ENCODE assay signal across 12 mouse cellular contexts in genomic region chr4:8957771-8958170, GRCm38 (mm10).
DNase-seq lines count a peak whose midpoint lies in the region; ATAC-seq lines count a peak whose summit lies in the region.
"Had no signal": no experiment of that assay in that cellular context is flagged by ENCODE, and none has a peak within 500 bp of the region (broad histone marks: within the 10 kb centered on the region; RNA-seq: fewer than 3 reads in every experiment).

No protein-coding gene starts in this region.

- H3K4me1 ChIP-seq in forebrain, embryonic 11.5 days (replicated peaks; ENCODE audit: control insufficient read depth, insufficient read depth, low read length), result peaks cover 17% of the 10 kb centered on the region
- H3K4me1 ChIP-seq in limb, embryonic 13.5 days, result peaks cover 48% of the 10 kb centered on the region

- WGBS in forebrain, embryonic 11.5 days, result 28% methylated on average over 6 of the region's 6 CpGs
- WGBS in limb, embryonic 13.5 days, result 7% methylated on average over 6 of the region's 6 CpGs

- no peak overlapping the region for H3K9ac ChIP-seq in forebrain, embryonic 11.5 days (ENCODE audit: low read length)
- no peak overlapping the region for H3K9ac ChIP-seq in limb, embryonic 13.5 days

- no peaks in the 10 kb centered on the region for H3K36me3 ChIP-seq in forebrain, embryonic 11.5 days (ENCODE audit: control insufficient read depth, insufficient read depth, low read length)
- H3K36me3 ChIP-seq in limb, embryonic 13.5 days, result no peaks in the 10 kb centered on the region

- no peaks in the 10 kb centered on the region for H3K9me3 ChIP-seq in forebrain, embryonic 11.5 days (ENCODE audit: control insufficient read depth, low read length)
- no peaks in the 10 kb centered on the region for H3K9me3 ChIP-seq in limb, embryonic 13.5 days

- H3K4me2 ChIP-seq in forebrain, embryonic 11.5 days (ENCODE audit: low read depth, low read length, severe bottlenecking), result no peak overlapping the region
- H3K4me2 ChIP-seq in limb, embryonic 13.5 days (replicated peaks), result peak overlapping the region; percentile 21

- no peaks in the 10 kb centered on the region for H3K27me3 ChIP-seq in forebrain, embryonic 11.5 days (ENCODE audit: control insufficient read depth, insufficient read depth, low read length)
- H3K27me3 ChIP-seq in limb, embryonic 13.5 days, result peaks cover 15% of the 10 kb centered on the region; the same call in 1 of the 2 replicates

- DNase-seq in kidney, postnatal 4 days, result peak; percentile 31 to 42
- DNase-seq in kidney, postnatal 14 days, result no peak
- DNase-seq in embryo, embryonic 10.5 days (ENCODE audit: low spot score), result peak; percentile 47
- no peak for DNase-seq in forebrain, embryonic 11.5 days (ENCODE audit: low spot score)
- no peak for DNase-seq in yolk sac, embryonic 10.5 days (ENCODE audit: low spot score)
- no peak for DNase-seq in cerebellum, adult 18-20 months
- DNase-seq: adrenal gland, postnatal 25 days; cerebellum, adult 9-10 months; heart, postnatal 10 days had no signal

- ATAC-seq in forebrain, embryonic 11.5 days (replicated peaks; ENCODE audit: low FRiP score), result peak; percentile 72
- ATAC-seq in limb, embryonic 13.5 days (ENCODE audit: low FRiP score, low read depth), result peak; percentile 60

- no peak overlapping the region for H3K4me3 ChIP-seq in forebrain, embryonic 11.5 days (ENCODE audit: low read depth, low read length)
- H3K4me3 ChIP-seq in limb, embryonic 13.5 days, result no peak overlapping the region
- H3K4me3 ChIP-seq: left cerebral cortex, adult 2 months; megakaryocyte, embryonic 14.5 days had no signal

- H3K27ac ChIP-seq in forebrain, embryonic 11.5 days (ENCODE audit: low read depth, low read length), result peak overlapping the region; percentile 18; the same call in 1 of the 2 replicates
- peak overlapping the region; percentile 11; the same call in 1 of the 2 replicates for H3K27ac ChIP-seq in limb, embryonic 13.5 days
- H3K27ac ChIP-seq: left cerebral cortex, adult 2 months had no signal

Comparison
In these comparisons a context has a peak if more than half of its experiments do, and no peak if none do; other contexts are left out.
1. DNase-seq: peak in kidney, postnatal 4 days (2 of 2) and embryo, embryonic 10.5 days (single experiment); none in kidney, postnatal 14 days (single experiment), forebrain, embryonic 11.5 days (single experiment), yolk sac, embryonic 10.5 days (single experiment) and cerebellum, adult 18-20 months (0 of 2).